In the genomic region with DNA sequence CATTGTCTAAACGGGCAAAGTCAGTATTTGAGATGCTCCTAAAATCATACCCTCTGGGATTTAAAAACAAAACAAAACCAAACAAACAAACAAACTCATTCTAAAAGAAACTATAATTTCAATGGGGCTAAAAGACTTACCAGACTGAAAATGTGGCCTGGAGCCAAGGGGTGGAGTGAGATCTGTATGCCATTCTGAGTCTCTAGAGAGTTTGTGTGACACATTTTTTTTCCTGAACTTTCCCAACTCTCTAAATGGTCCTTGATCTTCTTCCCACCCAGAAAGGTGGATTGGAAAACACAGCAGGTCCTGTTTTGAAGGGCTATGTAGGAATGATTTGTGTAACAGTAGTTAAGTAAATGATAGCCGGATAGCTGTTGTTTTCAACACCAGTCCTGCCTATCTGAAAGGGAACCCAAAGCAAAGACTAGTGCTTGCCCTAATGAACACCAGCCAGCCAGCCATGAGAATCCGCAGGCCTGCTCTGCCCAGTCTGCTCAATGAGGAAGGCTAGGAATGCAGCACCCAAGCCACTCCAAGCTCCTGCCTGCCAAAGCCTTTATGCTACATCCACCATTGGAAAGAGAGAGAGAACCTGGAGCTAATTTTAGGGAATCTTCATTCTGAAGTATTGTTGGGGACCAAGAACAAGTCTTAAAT, we compare ENCODE assay signal across 8 mouse cellular contexts. TPM values are rescaled to one million over a fixed set of nuclear protein-coding genes. Genes with fewer than 3 reads are reported as not detected.
DNase-seq lines count a peak whose midpoint lies in the region; ATAC-seq and TF ChIP-seq lines count a peak whose summit lies in the region.

No protein-coding gene starts in this region.

- peak overlapping the region; percentile 81 for H3K4me2 ChIP-seq in heart, embryonic 16.5 days (ENCODE audit: low read depth, low read length)
- peak overlapping the region; percentile 71 for H3K4me2 ChIP-seq in limb, embryonic 15.5 days
- peak overlapping the region; percentile 70 for H3K4me2 ChIP-seq in stomach, postnatal 0 days (replicated peaks; ENCODE audit: low read depth)

- no peak for TF ChIP-seq CTCF in layer of hippocampus, adult 2 months (conservative IDR thresholded peaks at IDR 0.05)
- TF ChIP-seq CTCF in stomach, postnatal 0 days (IDR thresholded peaks at IDR 0.05; ENCODE audit: low read depth): no peak

- no peaks in the 10 kb centered on the region for H3K9me3 ChIP-seq in heart, embryonic 16.5 days (replicated peaks; ENCODE audit: control insufficient read depth, low read length)
- H3K9me3 ChIP-seq in limb, embryonic 15.5 days: no peaks in the 10 kb centered on the region
- H3K9me3 ChIP-seq in stomach, postnatal 0 days (ENCODE audit: control insufficient read depth, low read length): no peaks in the 10 kb centered on the region

- H3K36me3 ChIP-seq in heart, embryonic 16.5 days (ENCODE audit: control insufficient read depth, insufficient read depth): no peaks in the 10 kb centered on the region
- H3K36me3 ChIP-seq in limb, embryonic 15.5 days: no peaks in the 10 kb centered on the region
- H3K36me3 ChIP-seq in stomach, postnatal 0 days (ENCODE audit: control insufficient read depth, insufficient read depth, low read length): no peaks in the 10 kb centered on the region

- H3K4me1 ChIP-seq in brown adipose tissue, adult 24 weeks (ENCODE audit: control insufficient read depth, insufficient read depth, insufficient read length, low read length): peaks cover 43% of the 10 kb centered on the region
- peaks cover 40% of the 10 kb centered on the region for H3K4me1 ChIP-seq in heart, embryonic 16.5 days (ENCODE audit: control insufficient read depth, insufficient read depth, low read length)
- peaks cover 19% of the 10 kb centered on the region; the same call in 1 of the 2 replicates for H3K4me1 ChIP-seq in limb, embryonic 15.5 days
- H3K4me1 ChIP-seq in stomach, postnatal 0 days (replicated peaks; ENCODE audit: control insufficient read depth, insufficient read depth): peaks cover 4% of the 10 kb centered on the region; the same call in 1 of the 2 replicates

- no peaks in the 10 kb centered on the region for H3K27me3 ChIP-seq in heart, embryonic 16.5 days (ENCODE audit: control insufficient read depth, insufficient read depth, low read length)
- no peaks in the 10 kb centered on the region for H3K27me3 ChIP-seq in limb, embryonic 15.5 days
- H3K27me3 ChIP-seq in stomach, postnatal 0 days (ENCODE audit: control insufficient read depth, insufficient read depth, low read length): no peaks in the 10 kb centered on the region

- peak overlapping the region; percentile 52 for H3K4me3 ChIP-seq in layer of hippocampus, adult 2 months
- H3K4me3 ChIP-seq in brown adipose tissue, adult 24 weeks (ENCODE audit: insufficient read depth, low read depth, low read length): peak overlapping the region; percentile 66
- H3K4me3 ChIP-seq in heart, embryonic 16.5 days (ENCODE audit: low read length): peak overlapping the region; percentile 80
- H3K4me3 ChIP-seq in limb, embryonic 15.5 days: peak overlapping the region; percentile 47
- H3K4me3 ChIP-seq in stomach, postnatal 0 days (ENCODE audit: low read depth, low read length): peak overlapping the region; percentile 61

- peak overlapping the region; percentile 56; the same call in 1 of the 2 replicates for H3K27ac ChIP-seq in layer of hippocampus, adult 2 months
- peak overlapping the region; percentile 92 for H3K27ac ChIP-seq in brown adipose tissue, adult 24 weeks (replicated peaks; ENCODE audit: low read depth, low read length)
- peak overlapping the region; percentile 81 for H3K27ac ChIP-seq in heart, embryonic 16.5 days (ENCODE audit: low read length)
- H3K27ac ChIP-seq in limb, embryonic 15.5 days: 0 out of 2 replicates have a peak overlapping the region, but pooled peaks have one; percentile 62
- H3K27ac ChIP-seq in stomach, postnatal 0 days (replicated peaks): peak overlapping the region; percentile 89

- no peak for DNase-seq in layer of hippocampus, adult 2 months (ENCODE audit: low spot score in 2 of 2)
- no peak for DNase-seq in layer of hippocampus, postnatal 36 days
- peak; percentile 34 for DNase-seq in stomach, postnatal 0 days (ENCODE audit: low spot score)
- no peak for DNase-seq in cerebellum, adult 9-11 months
- no peak for DNase-seq in layer of hippocampus, adult 18-20 months (ENCODE audit: low spot score in 2 of 2)

- no peak for TF ChIP-seq EP300 in stomach, postnatal 0 days (optimal IDR thresholded peaks at IDR 0.05)

- peak overlapping the region; percentile 89 for H3K9ac ChIP-seq in heart, embryonic 16.5 days (ENCODE audit: low read length)
- no peak overlapping the region; the same call in 1 of the 2 replicates for H3K9ac ChIP-seq in limb, embryonic 15.5 days
- H3K9ac ChIP-seq in stomach, postnatal 0 days (ENCODE audit: low read length): peak overlapping the region; percentile 69

- no peak for ATAC-seq in heart, embryonic 16.5 days (replicated peaks; ENCODE audit: extremely low read depth, insufficient read depth, low FRiP score)
- ATAC-seq in limb, embryonic 15.5 days (ENCODE audit: insufficient number of reproducible peaks, low FRiP score, low TSS enrichment, low read depth): no peak
- no peak for ATAC-seq in stomach, postnatal 0 days (ENCODE audit: low FRiP score, low TSS enrichment)

- 46% methylated on average over 3 of the region's 3 CpGs for WGBS in heart, embryonic 16.5 days
- 59% methylated on average over 3 of the region's 3 CpGs for WGBS in limb, embryonic 15.5 days
- 42% methylated on average over 3 of the region's 3 CpGs for WGBS in stomach, postnatal 0 days

RNA-seq across cellular contexts. Expression of a gene that starts 1.0 kb away (rescaled TPM):
- 1 to 10 TPM; 2.2 to 2.3 TPM for total RNA-seq in layer of hippocampus, adult 2 months (2021)
- total RNA-seq in layer of hippocampus, postnatal 36 days (2021): 1 to 10 TPM; 2.4 to 3.5 TPM
- polyA plus RNA-seq in brown adipose tissue, adult 24 weeks (2012; ENCODE audit: insufficient read depth, insufficient read length, missing spikeins): 11.0 and 15.0 TPM in 2 replicates
- 19.0 and 21.9 TPM in 2 replicates for polyA plus RNA-seq in heart, embryonic 16.5 days (2015; fragmentation: Nextera tagmentation; extraction: Ambion mirVana)
- polyA plus RNA-seq in limb, embryonic 15.5 days (2015; fragmentation: Nextera tagmentation; extraction: Ambion mirVana): 19.5 and 28.8 TPM in 2 replicates
- polyA plus RNA-seq in stomach, postnatal 0 days (2015; fragmentation: Nextera tagmentation; extraction: Ambion mirVana): 37.7 and 40.8 TPM in 2 replicates
- total RNA-seq in layer of hippocampus, adult 18-20 months (2021): 1 to 10 TPM; 1.1 to 3.5 TPM
